In genomic region chr14:46391621-46392170, GRCm38 (mm10) we compare ENCODE assay signal across 33 mouse cellular contexts. TPM values are rescaled to one million over a fixed set of nuclear protein-coding genes. Genes with fewer than 3 reads are reported as not detected.
A peak's percentile ranks its signal among the peaks of the same experiment; 100 is the strongest.
DNase-seq lines count a peak whose midpoint lies in the region; ATAC-seq and TF ChIP-seq lines count a peak whose summit lies in the region.
"Had no signal": no experiment of that assay in that cellular context is flagged by ENCODE, and none has a peak within 500 bp of the region (broad histone marks: within the 10 kb centered on the region; RNA-seq: fewer than 3 reads in every experiment).

No protein-coding gene starts in this region.

- H3K9ac ChIP-seq in midbrain, embryonic 11.5 days (ENCODE audit: low read length): no peak overlapping the region
- H3K9ac ChIP-seq in midbrain, embryonic 13.5 days (replicated peaks): no peak overlapping the region
- H3K9ac ChIP-seq in ES-E14 (ENCODE audit: insufficient read depth, low read depth, low read length, poor library complexity, severe bottlenecking): no peak overlapping the region
- H3K9ac ChIP-seq: embryonic facial prominence, embryonic 12.5 days; embryonic facial prominence, embryonic 15.5 days; forebrain, embryonic 12.5 days; hindbrain, embryonic 15.5 days had no signal

- no peaks in the 10 kb centered on the region for H3K9me3 ChIP-seq in midbrain, embryonic 11.5 days (ENCODE audit: control insufficient read depth, low read length)
- H3K9me3 ChIP-seq in midbrain, embryonic 13.5 days: no peaks in the 10 kb centered on the region
- H3K9me3 ChIP-seq in ES-E14 (ENCODE audit: control insufficient read depth, insufficient read depth, low read depth, low read length): no peaks in the 10 kb centered on the region
- H3K9me3 ChIP-seq: embryonic facial prominence, embryonic 12.5 days; embryonic facial prominence, embryonic 15.5 days; forebrain, embryonic 12.5 days; heart, embryonic 10.5 days; heart, embryonic 13.5 days; hindbrain, embryonic 15.5 days had no signal

- peaks cover 11% of the 10 kb centered on the region; the same call in 1 of the 2 replicates for H3K4me1 ChIP-seq in midbrain, embryonic 11.5 days (ENCODE audit: control insufficient read depth, insufficient read depth, low read length)
- peaks cover 32% of the 10 kb centered on the region for H3K4me1 ChIP-seq in midbrain, embryonic 13.5 days (replicated peaks)
- no peaks in the 10 kb centered on the region for H3K4me1 ChIP-seq in ES-E14 (ENCODE audit: control insufficient read depth in 2 of 2, insufficient read depth in 2 of 2, low read length in 2 of 2, poor library complexity in 1 of 2)

- H3K36me3 ChIP-seq in midbrain, embryonic 11.5 days (ENCODE audit: control insufficient read depth, insufficient read depth, low read length): no peaks in the 10 kb centered on the region
- no peaks in the 10 kb centered on the region for H3K36me3 ChIP-seq in midbrain, embryonic 13.5 days
- H3K36me3 ChIP-seq in ES-E14 (ENCODE audit: control insufficient read depth, insufficient read depth, low read length, poor library complexity, severe bottlenecking): no peaks in the 10 kb centered on the region
- H3K36me3 ChIP-seq: embryonic facial prominence, embryonic 12.5 days; embryonic facial prominence, embryonic 15.5 days; forebrain, embryonic 12.5 days; heart, embryonic 10.5 days; heart, embryonic 13.5 days; hindbrain, embryonic 15.5 days had no signal

- peak; percentile 81 for DNase-seq in midbrain, embryonic 11.5 days (ENCODE audit: low spot score, missing footprints)
- DNase-seq in ES-E14 (ENCODE audit: low read depth, low spot score): no peak
- DNase-seq in yolk sac, embryonic 10.5 days (ENCODE audit: low spot score): peak; percentile 17
- DNase-seq in layer of hippocampus, postnatal 14 days (ENCODE audit: low spot score in 2 of 2): no peak
- DNase-seq in left cerebral cortex, postnatal 36 days (ENCODE audit: low spot score in 2 of 2): no peak
- DNase-seq: adrenal gland, postnatal 14 days; B cell, adult 2 months; cerebellum, adult 11 months; cerebellum, adult 2 months; cerebellum, adult 9-11 months; cerebellum, postnatal 25 days; gastrocnemius, postnatal 10 days; gastrocnemius, postnatal 36 days; heart, adult 2 months; heart, postnatal 14 days; heart, postnatal 4 days had no signal

- WGBS in midbrain, embryonic 11.5 days: 57% methylated on average over 6 of the region's 6 CpGs
- WGBS in midbrain, embryonic 13.5 days: 59% methylated on average over 6 of the region's 6 CpGs

- in situ Hi-C loops in ES-E14 (cut with MboI; ENCODE audit: low sequenced_read_pairs in 2 of 2, unreplicated experiment in 2 of 2): no loop called here

- no peak for ATAC-seq in midbrain, embryonic 11.5 days (ENCODE audit: low FRiP score)
- no peak for ATAC-seq in midbrain, embryonic 13.5 days
- ATAC-seq: forebrain, embryonic 16.5 days; intestine, postnatal 0 days had no signal

- intact Hi-C loops in left cerebral cortex, postnatal 36 days (cut with DNase I): no loop called here

- H3K4me2 ChIP-seq in midbrain, embryonic 11.5 days: no peak overlapping the region
- no peak overlapping the region for H3K4me2 ChIP-seq in midbrain, embryonic 13.5 days (replicated peaks)
- H3K4me2 ChIP-seq: embryonic facial prominence, embryonic 12.5 days; embryonic facial prominence, embryonic 15.5 days; forebrain, embryonic 12.5 days; hindbrain, embryonic 15.5 days had no signal

- H3K27ac ChIP-seq in midbrain, embryonic 11.5 days (ENCODE audit: low read depth, low read length): no peak overlapping the region
- no peak overlapping the region for H3K27ac ChIP-seq in midbrain, embryonic 13.5 days
- peak overlapping the region; percentile 65; the same call in 1 of the 2 replicates for H3K27ac ChIP-seq in ES-E14 (ENCODE audit: insufficient read depth, low read depth, low read length, poor library complexity, severe bottlenecking)
- H3K27ac ChIP-seq: embryonic facial prominence, embryonic 12.5 days; embryonic facial prominence, embryonic 15.5 days; forebrain, embryonic 12.5 days; heart, adult 2 months; heart, embryonic 10.5 days; heart, embryonic 13.5 days; hindbrain, embryonic 15.5 days had no signal

- H3K4me3 ChIP-seq in midbrain, embryonic 11.5 days (ENCODE audit: low read depth, low read length): no peak overlapping the region
- H3K4me3 ChIP-seq in midbrain, embryonic 13.5 days (replicated peaks): no peak overlapping the region
- no peak overlapping the region for H3K4me3 ChIP-seq in ES-E14 (ENCODE audit: insufficient read depth in 1 of 2, low read depth in 1 of 2, low read length in 2 of 2, poor library complexity in 1 of 2, severe bottlenecking in 1 of 2)
- H3K4me3 ChIP-seq: embryonic facial prominence, embryonic 12.5 days; embryonic facial prominence, embryonic 15.5 days; forebrain, embryonic 12.5 days; heart, adult 2 months; heart, embryonic 10.5 days; heart, embryonic 13.5 days; hindbrain, embryonic 15.5 days had no signal

- peaks cover 58% of the 10 kb centered on the region for H3K27me3 ChIP-seq in midbrain, embryonic 11.5 days (ENCODE audit: control insufficient read depth, insufficient read depth, low read length)
- peaks cover 79% of the 10 kb centered on the region for H3K27me3 ChIP-seq in midbrain, embryonic 13.5 days
- H3K27me3 ChIP-seq: CH12.LX had no signal

TF ChIP-seq in ES-E14, 5 proteins besides CTCF, POLR2A, EP300 and RAD21:
- TF ChIP-seq ZNF384 (IDR thresholded peaks at IDR 0.05; ENCODE audit: low read depth, low read length) (peak; percentile 89), ZC3H11A (IDR thresholded peaks at IDR 0.05; ENCODE audit: borderline replicate concordance, low read depth, low read length) (no peak)

RNA-seq across cellular contexts. Expression of gene Bmp4, which starts 1.2 kb away (rescaled TPM):
- polyA plus RNA-seq in midbrain, embryonic 11.5 days (2014; fragmentation: Nextera tagmentation; extraction: Ambion mirVana): 4.7 and 6.8 TPM in 2 replicates
- 2.6 and 5.7 TPM in 2 replicates for polyA plus RNA-seq in midbrain, embryonic 13.5 days (2015; fragmentation: Nextera tagmentation; extraction: Ambion mirVana)
- total RNA-seq in ES-E14 (2012; rRNA removed): 36.5 and 73.9 TPM in 2 replicates
- total RNA-seq in layer of hippocampus, postnatal 14 days (2021): 10 to 100 TPM in 1 of 2 experiments, 1 to 10 TPM in 1; 7.3 to 12.3 TPM
- total RNA-seq in left cerebral cortex, postnatal 36 days (2021): 1 to 10 TPM; 5.5 to 8.1 TPM
- total RNA-seq: CH12.LX; common myeloid progenitor, adult 5-6 weeks; granulocyte monocyte progenitor cell, adult 5-6 weeks; MEL had no signal

RNA-seq across cellular contexts. Expression of gene Gm15217, which starts 12.5 kb away (rescaled TPM):
- polyA plus RNA-seq in midbrain, embryonic 11.5 days (2014; fragmentation: Nextera tagmentation; extraction: Ambion mirVana): not detected in 2 replicates
- not detected in 2 replicates for polyA plus RNA-seq in midbrain, embryonic 13.5 days (2015; fragmentation: Nextera tagmentation; extraction: Ambion mirVana)
- total RNA-seq in ES-E14 (2012; rRNA removed): not detected in 2 replicates
- total RNA-seq in layer of hippocampus, postnatal 14 days (2021): not detected
- total RNA-seq in left cerebral cortex, postnatal 36 days (2021): not detected
- total RNA-seq: adrenal gland, adult 18-20 months; adrenal gland, postnatal 14 days; CH12.LX; common myeloid progenitor, adult 5-6 weeks; gastrocnemius, adult 18-20 months; gastrocnemius, postnatal 10 days; gastrocnemius, postnatal 36 days; granulocyte monocyte progenitor cell, adult 5-6 weeks; heart, adult 2 months; heart, postnatal 14 days; heart, postnatal 4 days; MEL had no signal
- polyA plus RNA-seq: cerebellum, adult 2 months; embryonic facial prominence, embryonic 15.5 days; forebrain, embryonic 12.5 days; forebrain, embryonic 16.5 days; heart, adult 2 months; heart, embryonic 13.5 days; heart, embryonic 16.5 days; hindbrain, embryonic 11.5 days; hindbrain, embryonic 15.5 days; intestine, postnatal 0 days had no signal

Comparison
In these comparisons a context has a peak if more than half of its experiments do, and no peak if none do; other contexts are left out.
1. DNase-seq: peak in midbrain, embryonic 11.5 days (single experiment) and yolk sac, embryonic 10.5 days (single experiment); none in ES-E14 (single experiment), layer of hippocampus, postnatal 14 days (0 of 2) and left cerebral cortex, postnatal 36 days (0 of 2).